Mouse (Mus musculus): ENCODE measurements at regions not wholly inside any gene's neighbourhood (a gene's known extent, or its start where the extent isn't known, plus 50 kb on each side); places are given as distances from the start of the nearest gene placed in this dataset.

DNA sequence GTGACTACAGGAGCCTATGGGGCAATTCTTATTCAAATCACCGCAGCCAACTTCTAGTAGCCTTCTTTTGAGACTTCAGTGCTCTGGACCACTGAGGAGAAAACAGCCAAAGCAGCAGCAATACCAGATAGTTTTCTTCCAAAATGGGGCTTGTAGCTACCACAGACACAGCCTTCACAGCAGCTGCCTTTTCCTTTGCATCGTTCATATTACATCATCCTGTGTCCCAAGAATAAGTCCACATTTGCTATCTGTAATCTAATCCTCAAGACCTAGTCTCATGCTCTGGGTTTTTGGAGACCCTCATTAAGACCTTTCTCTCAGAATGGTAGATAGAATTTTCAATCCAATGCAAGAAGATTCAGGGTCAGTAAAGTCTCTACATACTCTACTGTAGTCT is 258.2 kb upstream of the Rbms1 start:
- TF ChIP-seq CTCF (IDR thresholded peaks at IDR 0.05; ENCODE audit: low read depth, low read length) (no peak), TAL1 (conservative IDR thresholded peaks at IDR 0.05; ENCODE audit: low read depth, low read length) (no peak), POLR2AphosphoS5 (IDR thresholded peaks at IDR 0.05; ENCODE audit: insufficient replicate concordance, low read depth, low read length) (no peak), GATA1 (IDR thresholded peaks at IDR 0.05; ENCODE audit: borderline replicate concordance, low read length) (no peak), GATA2 (IDR thresholded peaks at IDR 0.05; ENCODE audit: borderline replicate concordance, low read depth, low read length) (no peak)
- Histone ChIP-seq H3K9me3 (replicated peaks) (no peaks in the 10 kb centered on the region), H3K36me3 (replicated peaks) (no peaks in the 10 kb centered on the region), H3K4me1 (ENCODE audit: insufficient read depth, low read depth, low read length) (no peaks in the 10 kb centered on the region), H3K27me3 (ENCODE audit: insufficient read depth, low read length) (no peaks in the 10 kb centered on the region), H3K4me3 (ENCODE audit: low read depth, low read length) (no peak overlapping the region)
- no peak for ATAC-seq (ENCODE audit: extremely low read depth, insufficient number of reproducible peaks, low FRiP score, poor library complexity, severe bottlenecking)
- DNase-seq (ENCODE audit: low spot score): no peak

DNA sequence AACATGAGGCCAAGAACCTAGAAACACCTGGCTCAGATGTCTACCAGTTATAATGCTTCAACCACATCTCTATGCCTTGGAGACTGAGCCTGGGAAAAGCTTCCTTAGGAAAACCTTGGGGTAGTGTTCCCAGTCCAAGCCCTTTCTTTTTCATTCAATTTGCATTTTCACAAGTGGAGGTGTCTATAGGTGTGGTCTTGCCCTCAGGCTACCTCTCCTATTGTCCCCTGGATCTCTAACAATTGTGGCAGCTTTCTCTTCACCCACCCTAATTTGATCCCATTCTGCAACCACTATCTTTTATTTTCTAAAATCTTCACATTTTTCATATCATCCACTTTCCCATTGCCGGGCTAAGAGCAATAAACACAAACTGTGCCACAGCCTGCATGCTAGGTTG is 251.0 kb upstream of the Rbms1 start:
- no peaks in the 10 kb centered on the region for H3K9me3 ChIP-seq (replicated peaks)
- TF ChIP-seq CTCF (IDR thresholded peaks at IDR 0.05; ENCODE audit: low read depth, low read length): no peak
- no peak for TF ChIP-seq TAL1 (conservative IDR thresholded peaks at IDR 0.05; ENCODE audit: low read depth, low read length)
- no peak for TF ChIP-seq GATA2 (IDR thresholded peaks at IDR 0.05; ENCODE audit: borderline replicate concordance, low read depth, low read length)
- TF ChIP-seq POLR2AphosphoS5 (IDR thresholded peaks at IDR 0.05; ENCODE audit: insufficient replicate concordance, low read depth, low read length): no peak
- H3K4me3 ChIP-seq (ENCODE audit: low read depth, low read length): no peak overlapping the region
- H3K27me3 ChIP-seq (ENCODE audit: insufficient read depth, low read length): no peaks in the 10 kb centered on the region
- ATAC-seq (ENCODE audit: extremely low read depth, insufficient number of reproducible peaks, low FRiP score, poor library complexity, severe bottlenecking): no peak
- no peaks in the 10 kb centered on the region for H3K36me3 ChIP-seq (replicated peaks)
- H3K4me1 ChIP-seq (ENCODE audit: insufficient read depth, low read depth, low read length): no peaks in the 10 kb centered on the region
- DNase-seq (ENCODE audit: low spot score): no peak

DNA sequence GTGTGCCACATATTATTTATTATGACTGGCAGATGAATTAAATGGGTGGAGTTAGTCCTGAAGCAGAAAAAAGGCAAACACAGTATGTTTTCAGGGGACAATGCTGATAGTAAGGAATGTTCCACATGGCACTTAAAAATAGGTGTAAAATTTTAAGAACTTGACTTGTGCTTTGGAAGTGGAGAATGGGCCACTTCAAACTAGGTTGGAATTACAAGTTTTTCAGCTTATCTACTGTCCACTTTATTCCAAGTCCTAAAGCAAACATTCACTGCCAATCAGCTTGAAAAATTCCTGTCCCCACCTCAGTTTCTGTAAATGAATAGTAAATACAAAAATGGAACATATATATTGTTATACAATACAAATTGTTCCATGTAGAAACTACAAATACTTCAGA is 238.4 kb upstream of the Rbms1 start:
- TF ChIP-seq CTCF (IDR thresholded peaks at IDR 0.05; ENCODE audit: low read depth, low read length) (no peak), TAL1 (conservative IDR thresholded peaks at IDR 0.05; ENCODE audit: low read depth, low read length) (no peak), POLR2AphosphoS5 (IDR thresholded peaks at IDR 0.05; ENCODE audit: insufficient replicate concordance, low read depth, low read length) (no peak), GATA1 (IDR thresholded peaks at IDR 0.05; ENCODE audit: borderline replicate concordance, low read length) (no peak)
- DNase-seq (ENCODE audit: low spot score): no peak
- no peaks in the 10 kb centered on the region for H3K27me3 ChIP-seq (ENCODE audit: insufficient read depth, low read length)
- no peaks in the 10 kb centered on the region for H3K9me3 ChIP-seq (replicated peaks)
- no peak for ATAC-seq (ENCODE audit: extremely low read depth, insufficient number of reproducible peaks, low FRiP score, poor library complexity, severe bottlenecking)
- no peak overlapping the region for H3K4me3 ChIP-seq (ENCODE audit: low read depth, low read length)
- no peaks in the 10 kb centered on the region for H3K36me3 ChIP-seq (replicated peaks)
- H3K4me1 ChIP-seq (ENCODE audit: insufficient read depth, low read depth, low read length): no peaks in the 10 kb centered on the region

DNA sequence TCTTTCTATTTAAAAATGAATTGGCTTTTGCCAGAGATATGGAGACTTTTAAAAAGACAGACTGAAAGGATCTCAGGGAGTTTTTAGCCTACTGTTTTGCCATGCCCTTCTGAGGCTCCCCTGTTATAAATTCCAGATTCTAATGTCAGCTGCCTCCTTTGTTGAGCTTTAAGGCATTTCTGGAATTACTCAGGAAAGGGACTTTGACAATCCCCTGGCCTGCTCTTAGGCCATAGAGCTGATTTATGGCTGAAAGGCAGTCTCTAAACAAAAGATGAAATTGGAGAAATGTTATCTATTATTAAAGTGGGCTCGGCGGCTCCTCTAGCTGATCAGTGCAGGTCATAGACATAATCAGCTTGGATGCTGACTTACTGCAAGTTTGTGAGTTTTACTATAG is 231.0 kb upstream of the Rbms1 start:
- TF ChIP-seq GATA1 (IDR thresholded peaks at IDR 0.05; ENCODE audit: borderline replicate concordance, low read length) (no peak), POLR2AphosphoS5 (IDR thresholded peaks at IDR 0.05; ENCODE audit: insufficient replicate concordance, low read depth, low read length) (no peak), TAL1 (conservative IDR thresholded peaks at IDR 0.05; ENCODE audit: low read depth, low read length) (no peak), GATA2 (IDR thresholded peaks at IDR 0.05; ENCODE audit: borderline replicate concordance, low read depth, low read length) (no peak), CTCF (IDR thresholded peaks at IDR 0.05; ENCODE audit: low read depth, low read length) (no peak)
- Histone ChIP-seq H3K4me1 (ENCODE audit: insufficient read depth, low read depth, low read length) (no peaks in the 10 kb centered on the region), H3K9me3 (replicated peaks) (no peaks in the 10 kb centered on the region), H3K27me3 (ENCODE audit: insufficient read depth, low read length) (no peaks in the 10 kb centered on the region), H3K4me3 (ENCODE audit: low read depth, low read length) (no peak overlapping the region), H3K36me3 (replicated peaks) (no peaks in the 10 kb centered on the region)
- no peak for ATAC-seq (ENCODE audit: extremely low read depth, insufficient number of reproducible peaks, low FRiP score, poor library complexity, severe bottlenecking)
- DNase-seq (ENCODE audit: low spot score): no peak

DNA sequence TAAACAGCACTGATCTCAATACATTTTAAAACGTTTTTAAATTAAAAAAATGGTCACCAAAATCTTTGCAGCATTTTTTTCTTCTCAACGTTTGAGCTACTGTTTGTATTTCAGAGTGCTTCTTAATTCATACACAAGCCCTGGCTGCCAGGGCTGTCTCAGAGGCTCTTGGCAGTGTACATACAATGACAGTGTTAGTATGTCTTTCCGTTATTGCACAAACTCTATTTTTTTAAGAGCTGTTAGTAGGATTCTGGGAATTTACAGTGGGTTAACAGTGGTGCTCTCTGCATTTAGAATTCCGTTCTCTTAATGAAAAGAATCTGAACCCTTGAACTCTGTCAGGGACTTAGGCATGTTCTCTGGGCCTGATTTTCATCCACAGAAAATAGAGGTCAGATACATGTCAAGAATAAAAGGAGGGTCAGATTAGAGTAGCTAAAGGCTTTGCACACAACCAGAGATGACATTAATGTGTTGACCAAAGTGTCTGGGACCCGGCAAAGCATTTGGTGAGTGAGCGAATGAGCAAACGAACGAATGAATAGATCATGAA is 219.5 kb upstream of the Rbms1 start:
- Histone ChIP-seq H3K9me3 (replicated peaks) (no peaks in the 10 kb centered on the region), H3K4me3 (ENCODE audit: low read depth, low read length) (no peak overlapping the region), H3K36me3 (replicated peaks) (no peaks in the 10 kb centered on the region), H3K27me3 (ENCODE audit: insufficient read depth, low read length) (no peaks in the 10 kb centered on the region), H3K4me1 (ENCODE audit: insufficient read depth, low read depth, low read length) (no peaks in the 10 kb centered on the region)
- TF ChIP-seq POLR2AphosphoS5 (IDR thresholded peaks at IDR 0.05; ENCODE audit: insufficient replicate concordance, low read depth, low read length): no peak
- TF ChIP-seq GATA1 (IDR thresholded peaks at IDR 0.05; ENCODE audit: borderline replicate concordance, low read length): no peak
- no peak for TF ChIP-seq CTCF (IDR thresholded peaks at IDR 0.05; ENCODE audit: low read depth, low read length)
- TF ChIP-seq GATA2 (IDR thresholded peaks at IDR 0.05; ENCODE audit: borderline replicate concordance, low read depth, low read length): no peak
- no peak for TF ChIP-seq TAL1 (conservative IDR thresholded peaks at IDR 0.05; ENCODE audit: low read depth, low read length)
- no peak for DNase-seq (ENCODE audit: low spot score)
- no peak for ATAC-seq (ENCODE audit: extremely low read depth, insufficient number of reproducible peaks, low FRiP score, poor library complexity, severe bottlenecking)

DNA sequence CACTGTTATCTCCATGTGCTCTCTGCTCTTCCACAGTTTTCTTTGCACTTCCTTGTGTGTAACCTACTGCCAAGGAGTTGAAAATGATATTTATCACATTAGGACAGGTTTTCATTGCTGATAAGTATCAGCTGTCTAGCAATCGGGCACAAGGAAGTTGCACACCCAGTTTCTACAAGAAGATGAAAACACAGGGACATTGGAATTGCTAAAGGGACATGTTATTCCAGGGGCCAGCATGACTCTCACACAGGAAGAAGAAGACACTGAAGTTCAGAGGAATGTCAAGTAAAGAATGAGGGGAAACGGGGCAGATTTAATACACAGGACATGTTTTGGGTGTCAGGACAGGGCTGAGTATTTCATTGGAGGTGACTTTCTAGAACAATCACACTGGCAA is 214.8 kb upstream of the Rbms1 start:
- no peaks in the 10 kb centered on the region for H3K27me3 ChIP-seq (ENCODE audit: insufficient read depth, low read length)
- ATAC-seq (ENCODE audit: extremely low read depth, insufficient number of reproducible peaks, low FRiP score, poor library complexity, severe bottlenecking) (no peak), DNase-seq (ENCODE audit: low spot score) (no peak)
- no peaks in the 10 kb centered on the region for H3K9me3 ChIP-seq (replicated peaks)
- H3K36me3 ChIP-seq (replicated peaks): no peaks in the 10 kb centered on the region
- no peak overlapping the region for H3K4me3 ChIP-seq (ENCODE audit: low read depth, low read length)
- TF ChIP-seq GATA2 (IDR thresholded peaks at IDR 0.05; ENCODE audit: borderline replicate concordance, low read depth, low read length): no peak
- no peaks in the 10 kb centered on the region for H3K4me1 ChIP-seq (ENCODE audit: insufficient read depth, low read depth, low read length)

DNA sequence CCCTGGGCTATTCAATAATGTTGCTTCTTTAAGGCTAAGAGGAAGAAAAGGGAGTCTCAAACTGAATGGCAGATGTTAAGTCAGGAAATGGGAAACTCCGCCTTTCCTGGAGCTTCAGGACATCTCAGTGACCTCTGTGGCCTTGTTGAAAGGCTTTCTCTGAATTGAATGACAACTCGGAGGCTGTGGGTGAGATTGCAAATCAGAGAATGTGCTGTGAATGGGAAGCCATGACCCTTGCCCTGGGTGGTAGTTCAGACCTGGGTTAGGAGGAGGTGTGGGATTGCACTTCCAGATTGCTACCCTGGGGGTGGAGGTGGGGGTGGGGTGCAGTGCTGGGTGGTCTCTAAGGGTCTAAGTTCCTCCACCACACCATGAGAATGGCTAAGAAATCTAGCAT is 213.8 kb upstream of the Rbms1 start:
- DNase-seq (ENCODE audit: low spot score) (no peak), ATAC-seq (ENCODE audit: extremely low read depth, insufficient number of reproducible peaks, low FRiP score, poor library complexity, severe bottlenecking) (no peak)
- Histone ChIP-seq H3K36me3 (replicated peaks) (no peaks in the 10 kb centered on the region), H3K9me3 (replicated peaks) (no peaks in the 10 kb centered on the region), H3K4me1 (ENCODE audit: insufficient read depth, low read depth, low read length) (no peaks in the 10 kb centered on the region), H3K27me3 (ENCODE audit: insufficient read depth, low read length) (no peaks in the 10 kb centered on the region), H3K4me3 (ENCODE audit: low read depth, low read length) (no peak overlapping the region)
- TF ChIP-seq GATA2 (IDR thresholded peaks at IDR 0.05; ENCODE audit: borderline replicate concordance, low read depth, low read length) (no peak), TAL1 (conservative IDR thresholded peaks at IDR 0.05; ENCODE audit: low read depth, low read length) (no peak), POLR2AphosphoS5 (IDR thresholded peaks at IDR 0.05; ENCODE audit: insufficient replicate concordance, low read depth, low read length) (no peak), GATA1 (IDR thresholded peaks at IDR 0.05; ENCODE audit: borderline replicate concordance, low read length) (no peak), CTCF (IDR thresholded peaks at IDR 0.05; ENCODE audit: low read depth, low read length) (no peak)
